Mouse (Mus musculus) kidney, embryonic 15.5 days (tissue): ENCODE measurements around the gene Hoxa5. TPM values are rescaled to one million over a fixed set of nuclear protein-coding genes. Genes with fewer than 3 reads are reported as not detected.

Experiments used
- ATAC-seq: fragments of 200-750 bp; cut with Nextera tagmentation; replicated peaks from 2 replicates; pipeline ENCODE4 v1.8.0; 2017; ENCODE audit warnings: moderate TSS enrichment; ENCODE audit not compliant: low FRiP score
- H3K27ac ChIP-seq: fragments of 300-500 bp; sonication (generic); 2 replicates; pipeline ENCODE4 v1.5.1; 2015; ENCODE audit warnings: mild to moderate bottlenecking, inconsistent platforms
- H3K27me3 ChIP-seq: fragments of 300-500 bp; sonication (generic); 2 replicates; pipeline ENCODE4 v1.6.1; 2015; ENCODE audit warnings: inconsistent platforms
- H3K36me3 ChIP-seq: fragments of 300-500 bp; sonication (generic); 2 replicates; pipeline ENCODE4 v1.6.1; 2015; ENCODE audit warnings: inconsistent platforms
- H3K4me1 ChIP-seq: fragments of 300-500 bp; sonication (generic); 2 replicates; pipeline ENCODE4 v1.6.1; 2015; ENCODE audit warnings: inconsistent platforms
- H3K4me2 ChIP-seq: fragments of 300-500 bp; sonication (generic); 2 replicates; pipeline ENCODE4 v1.6.1; 2015; ENCODE audit warnings: moderate library complexity, mild to moderate bottlenecking, inconsistent platforms
- H3K4me3 ChIP-seq: fragments of 300-500 bp; sonication (generic); replicated peaks from 2 replicates; pipeline ENCODE4 v1.5.1; 2015; ENCODE audit warnings: mild to moderate bottlenecking, inconsistent platforms
- H3K9ac ChIP-seq: fragments of 300-500 bp; sonication (generic); 2 replicates; pipeline ENCODE4 v1.6.1; 2015; ENCODE audit warnings: mild to moderate bottlenecking, inconsistent platforms
- H3K9me3 ChIP-seq: fragments of 300-500 bp; sonication (generic); replicated peaks from 2 replicates; pipeline ENCODE4 v1.6.1; 2016; ENCODE audit warnings: inconsistent platforms
- WGBS: fragments of 180-500 bp; shearing (Covaris S2); methylation state at CpG from one replicate; pipeline ENCODE4 v1.1.7; 2015; ENCODE audit warnings: mixed read lengths; 5-methylcytosine and 5-hydroxymethylcytosine counted together
- microRNA counts: library from miRNA; unstranded; fragments of <30 nt; microRNA quantifications from one replicate; lab custom pipeline; 2016
- microRNA-seq: library from miRNA; unstranded; fragments of <30 nt; microRNA quantifications from one replicate; pipeline ENCODE4, GENCODE M21; 2016
- polyA plus RNA-seq: library from polyadenylated mRNA; unstranded; fragments of >200 nt; fragmentation: Nextera tagmentation; extraction: Ambion mirVana; gene quantifications from 2 replicates; pipeline ENCODE4 v1.2.1, GENCODE M21; 2015

Gene Hoxa5
- polyA plus RNA-seq, 1 experiment from 2014 or later = 11.5 TPM

GRCm38 (mm10) chr6:52153270-52153669 lies 51.1 kb downstream of the Hoxa5 start:
- Histone ChIP-seq H3K4me2 (no peak overlapping the region), H3K4me1 (peaks cover 32% of the 10 kb centered on the region), H3K4me3 (no peak overlapping the region), H3K9me3 (no peaks in the 10 kb centered on the region), H3K27ac (no peak overlapping the region), H3K36me3 (no peaks in the 10 kb centered on the region), H3K9ac (no peak overlapping the region), H3K27me3 (peaks cover 85% of the 10 kb centered on the region)
- WGBS = 17% methylated on average over 6 of the region's 6 CpGs
- no peak for ATAC-seq

- H3K9ac ChIP-seq = no peak overlapping the region
- no peak for ATAC-seq
- no peak overlapping the region for H3K27ac ChIP-seq
- no peaks in the 10 kb centered on the region for H3K36me3 ChIP-seq
- no peaks in the 10 kb centered on the region for H3K9me3 ChIP-seq
- no peak overlapping the region for H3K4me3 ChIP-seq
- H3K4me1 ChIP-seq = peaks cover 26% of the 10 kb centered on the region
- H3K4me2 ChIP-seq = no peak overlapping the region
- H3K27me3 ChIP-seq = peaks cover 79% of the 10 kb centered on the region
- 42% methylated on average over 16 of the region's 16 CpGs for WGBS
Observed at GRCm38 (mm10) chr6:52152226-52153193, 51.9 kb downstream of the Hoxa5 start.

MicroRNAs within 50 kb of the gene (microRNA counts, 519-probe panel; counts per million panel counts)
- microRNA mmu-miR-196b (lab: Ali Mortazavi, UCI) = 3,761 counts per million, percentile 93 among the panel's probes with 10 or more counts

Small RNA genes within 50 kb of the gene (microRNA-seq; reads per million reads assigned to microRNA genes)
- 28,719 reads per million, percentile 98 among the genes with 10 or more reads in this experiment for gene Mir196b

Other genes with a start within 250 kb of the Hoxa5 start
- 34.5 and 35.0 TPM in 2 replicates for gene Skap2, start 192.0 kb downstream of the Hoxa5 start, polyA plus RNA-seq
- gene Hoxa1, start 46.3 kb downstream of the Hoxa5 start, polyA plus RNA-seq = 0.64 and 0.81 TPM in 2 replicates
- 2.2 and 3.6 TPM in 2 replicates for gene Hoxa2, start 39.8 kb downstream of the Hoxa5 start, polyA plus RNA-seq
- 2.1 and 2.4 TPM in 2 replicates for gene 5730596B20Rik, start 27.1 kb downstream of the Hoxa5 start, polyA plus RNA-seq
- 1.5 and 1.8 TPM in 2 replicates for gene Hoxa4, start 12.8 kb downstream of the Hoxa5 start, polyA plus RNA-seq
- 4.2 and 4.3 TPM in 2 replicates for gene Hoxa6, start 4.1 kb upstream of the Hoxa5 start, polyA plus RNA-seq
- 9.5 and 11.8 TPM in 2 replicates for gene Hoxa3, start 8.7 kb upstream of the Hoxa5 start, polyA plus RNA-seq
- 0.92 TPM in 1 of 2 replicates, not detected in the other for gene Gm28308, start 8.8 kb upstream of the Hoxa5 start, polyA plus RNA-seq
- gene Hoxa7, start 17.3 kb upstream of the Hoxa5 start, polyA plus RNA-seq = 26.7 and 27.2 TPM in 2 replicates
- 53.4 and 65.1 TPM in 2 replicates for gene Hoxa9, start 26.5 kb upstream of the Hoxa5 start, polyA plus RNA-seq
- 157 and 172 TPM in 2 replicates for gene Hoxa10, start 36.3 kb upstream of the Hoxa5 start, polyA plus RNA-seq
- gene Hoxa11, start 41.2 kb upstream of the Hoxa5 start, polyA plus RNA-seq = 34.3 and 34.8 TPM in 2 replicates
- 0.13 and 0.43 TPM in 2 replicates for gene Hoxa13, start 56.3 kb upstream of the Hoxa5 start, polyA plus RNA-seq
- 0.14 TPM in 1 of 2 replicates, not detected in the other for gene Evx1, start 108.9 kb upstream of the Hoxa5 start, polyA plus RNA-seq